Mouse (Mus musculus) embryonic facial prominence, embryonic 15.5 days (tissue): ENCODE data around the gene Slc1a5. TPM values are rescaled to one million over a fixed set of nuclear protein-coding genes. Genes with fewer than 3 reads are reported as not detected.

Experiments used
- ATAC-seq: fragments of 200-750 bp; cut with Nextera tagmentation; 2 replicates; pipeline ENCODE4 v1.8.0; 2017; ENCODE audit warnings: low read depth, moderate TSS enrichment; ENCODE audit not compliant: insufficient number of reproducible peaks, low FRiP score, low TSS enrichment
- H3K27ac ChIP-seq: fragments of 300-500 bp; sonication (generic); replicated peaks from 2 replicates; pipeline ENCODE4 v1.5.1; 2015; ENCODE audit warnings: mild to moderate bottlenecking, inconsistent platforms
- H3K27me3 ChIP-seq: fragments of 300-500 bp; sonication (generic); 2 replicates; pipeline ENCODE4 v1.6.1; 2015; ENCODE audit warnings: inconsistent platforms
- H3K36me3 ChIP-seq: fragments of 300-500 bp; sonication (generic); 2 replicates; pipeline ENCODE4 v1.6.1; 2015; ENCODE audit warnings: mild to moderate bottlenecking, inconsistent platforms
- H3K4me1 ChIP-seq: fragments of 300-500 bp; sonication (generic); 2 replicates; pipeline ENCODE4 v1.6.1; 2015; ENCODE audit warnings: inconsistent platforms
- H3K4me2 ChIP-seq: fragments of 300-500 bp; sonication (generic); replicated peaks from 2 replicates; pipeline ENCODE4 v1.6.1; 2015; ENCODE audit warnings: mild to moderate bottlenecking, inconsistent platforms
- H3K4me3 ChIP-seq: fragments of 300-500 bp; sonication (generic); replicated peaks from 2 replicates; pipeline ENCODE4 v1.5.1; 2015; ENCODE audit warnings: mild to moderate bottlenecking, inconsistent platforms
- H3K9ac ChIP-seq: fragments of 300-500 bp; sonication (generic); 2 replicates; pipeline ENCODE4 v1.6.1; 2015; ENCODE audit warnings: inconsistent platforms
- H3K9me3 ChIP-seq: fragments of 300-500 bp; sonication (generic); replicated peaks from 2 replicates; pipeline ENCODE4 v1.6.1; 2016; ENCODE audit warnings: inconsistent platforms
- WGBS: fragments of 180-500 bp; shearing (Covaris S2); methylation state at CpG from one replicate; pipeline ENCODE4 v1.1.7; 2015; 5-methylcytosine and 5-hydroxymethylcytosine counted together
- polyA plus RNA-seq: library from polyadenylated mRNA; unstranded; fragments of >200 nt; fragmentation: Nextera tagmentation; extraction: Ambion mirVana; gene quantifications from 2 replicates; pipeline ENCODE4 v1.2.1, GENCODE M21; 2015

Gene Slc1a5
- 34.5 and 35.5 TPM in 2 replicates for polyA plus RNA-seq

DNA sequence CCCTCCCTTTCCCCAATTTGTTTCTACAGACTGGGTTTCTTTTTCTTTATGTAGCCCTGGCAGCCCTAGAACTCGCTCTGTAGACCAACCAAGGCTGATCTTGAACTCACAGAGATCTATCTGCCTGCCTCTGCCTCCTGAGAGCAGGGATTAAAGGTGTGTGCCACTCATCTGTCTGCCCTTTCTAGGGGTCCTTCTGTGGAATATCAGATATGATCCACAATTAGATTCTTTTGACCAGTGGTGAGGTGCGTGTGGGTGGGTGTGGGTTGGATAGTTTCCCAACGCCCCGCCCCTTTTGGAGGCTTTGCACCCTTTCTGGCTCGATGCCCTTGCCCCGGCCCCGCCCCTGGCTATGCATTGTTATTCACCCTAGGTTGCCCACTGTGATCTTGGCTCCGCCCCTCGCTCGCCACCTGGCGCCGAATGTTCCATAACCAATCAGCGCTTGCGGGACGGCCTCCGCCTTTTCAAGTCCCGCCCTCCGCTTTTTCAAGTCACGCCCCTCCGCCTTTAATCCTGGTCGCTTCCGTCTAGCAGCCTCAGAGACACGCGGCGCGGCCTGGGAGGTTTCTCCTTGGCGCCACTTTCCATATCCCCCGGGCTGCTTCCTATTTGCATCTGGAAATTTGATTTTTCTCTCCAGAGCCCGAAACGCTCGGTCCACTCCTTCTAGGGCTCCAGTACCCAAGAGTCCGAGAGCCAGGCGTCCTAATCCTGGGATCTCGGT is at the start of gene Slc1a5:
TSS of gene Slc1a5 (plus strand) at position 516 of the 730 bp plus-strand sequence.
- peak within 1 kb of the TSS; percentile 99 for H3K4me2 ChIP-seq
- peak within 1 kb of the TSS; percentile 62 for H3K4me3 ChIP-seq
- no peaks in the 10 kb centered on the region for H3K36me3 ChIP-seq
- peak within 1 kb of the TSS; percentile 51 for H3K9ac ChIP-seq
- H3K4me1 ChIP-seq, result peaks cover 35% of the 10 kb centered on the region
- peak; percentile 81 for ATAC-seq
- WGBS, result 2% methylated on average over 34 of the region's 34 CpGs
- no peaks in the 10 kb centered on the region for H3K27me3 ChIP-seq
- peak within 1 kb of the TSS; percentile 53; the same call in 1 of the 2 replicates for H3K27ac ChIP-seq
- no peaks in the 10 kb centered on the region for H3K9me3 ChIP-seq

- Histone ChIP-seq H3K4me3 (no peak overlapping the region), H3K36me3 (no peaks in the 10 kb centered on the region), H3K9ac (no peak overlapping the region), H3K27me3 (no peaks in the 10 kb centered on the region), H3K27ac (no peak overlapping the region), H3K4me2 (no peak overlapping the region), H3K4me1 (peaks cover 11% of the 10 kb centered on the region), H3K9me3 (no peaks in the 10 kb centered on the region)
- no peak for ATAC-seq
- 70% methylated on average over 7 of the region's 7 CpGs for WGBS
Observed at GRCm38 (mm10) chr7:16731893-16732422, 49.2 kb upstream of the Slc1a5 start.

DNA sequence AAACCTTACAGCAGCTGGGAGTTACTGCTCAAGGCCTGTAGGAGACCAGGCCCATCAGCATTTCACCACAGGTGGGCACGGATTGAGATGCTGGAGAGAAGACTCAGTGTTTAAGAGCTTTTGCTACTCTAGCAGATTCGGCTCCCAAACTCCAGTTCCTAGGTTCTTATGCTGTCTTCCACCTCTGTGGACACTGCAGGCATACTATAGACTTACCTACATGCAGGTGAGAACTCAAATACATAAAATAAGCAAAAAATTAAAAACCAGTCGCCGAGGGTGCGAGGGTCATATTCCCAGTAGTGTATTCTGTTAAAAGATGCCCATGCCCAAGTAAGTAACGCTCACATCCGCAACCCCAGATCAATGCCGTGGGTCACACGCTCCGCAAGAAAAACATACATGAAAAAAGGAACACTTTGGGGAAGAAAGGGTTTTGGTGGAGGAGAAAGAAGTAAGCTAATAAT is 43.5 kb upstream of the Slc1a5 start:
- no peak for ATAC-seq

DNA sequence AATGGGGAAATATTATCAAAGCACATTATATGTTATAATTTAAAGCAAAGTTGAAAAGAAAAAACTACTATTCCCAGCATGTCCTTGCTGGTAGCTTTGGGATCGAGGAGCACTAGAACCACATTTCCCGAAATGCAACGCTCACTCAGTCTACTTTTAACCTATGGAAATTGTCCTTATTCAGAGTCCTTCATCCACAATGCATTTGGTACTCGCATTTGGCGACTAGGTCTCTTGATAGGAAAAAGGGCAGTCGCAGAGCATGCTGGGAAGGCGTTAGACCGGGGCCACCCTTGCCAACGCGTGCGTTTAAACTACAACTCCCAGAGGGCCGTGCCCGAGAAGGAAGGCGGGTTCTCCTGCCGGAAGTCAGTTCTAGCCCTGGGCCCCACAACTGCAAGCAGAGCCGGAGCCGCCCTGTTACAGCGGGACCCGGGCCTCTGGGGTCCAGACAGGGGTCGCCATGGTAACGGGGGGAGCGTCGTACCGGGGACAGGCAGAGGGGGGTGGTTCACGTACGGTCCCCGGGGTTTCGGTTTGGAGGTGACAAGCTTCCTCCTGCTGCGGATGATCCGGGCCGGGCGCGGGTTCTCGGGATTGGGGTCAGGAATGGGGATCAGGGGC is 43.0 kb upstream of the Slc1a5 start, which contains the start of gene Ap2s1:
TSS of gene Ap2s1 (plus strand) at position 338 of the 624 bp plus-strand sequence.
- H3K36me3 ChIP-seq, result peaks cover 8% of the 10 kb centered on the region
- peak within 1 kb of the TSS; percentile 63 for H3K27ac ChIP-seq
- H3K4me2 ChIP-seq, result peak within 1 kb of the TSS; percentile 87
- WGBS, result under 1% methylated on average over 34 of the region's 34 CpGs
- H3K4me1 ChIP-seq, result peaks cover 14% of the 10 kb centered on the region
- peak within 1 kb of the TSS; percentile 94 for H3K4me3 ChIP-seq
- H3K27me3 ChIP-seq, result no peaks in the 10 kb centered on the region
- H3K9ac ChIP-seq, result peak within 1 kb of the TSS; percentile 88
- ATAC-seq, result peak; percentile 95
- H3K9me3 ChIP-seq, result no peaks in the 10 kb centered on the region

More for the DNA sequence above, 43.5 kb upstream of the Slc1a5 start:
- Histone ChIP-seq H3K27me3 (no peaks in the 10 kb centered on the region), H3K9me3 (no peaks in the 10 kb centered on the region), H3K4me1 (peaks cover 14% of the 10 kb centered on the region), H3K9ac (no peak overlapping the region), H3K27ac (no peak overlapping the region), H3K4me2 (peak overlapping the region; percentile 87), H3K36me3 (peaks cover 3% of the 10 kb centered on the region; the same call in 1 of the 2 replicates), H3K4me3 (peak overlapping the region; percentile 94)
- WGBS, result 39% methylated on average over 10 of the region's 10 CpGs

DNA sequence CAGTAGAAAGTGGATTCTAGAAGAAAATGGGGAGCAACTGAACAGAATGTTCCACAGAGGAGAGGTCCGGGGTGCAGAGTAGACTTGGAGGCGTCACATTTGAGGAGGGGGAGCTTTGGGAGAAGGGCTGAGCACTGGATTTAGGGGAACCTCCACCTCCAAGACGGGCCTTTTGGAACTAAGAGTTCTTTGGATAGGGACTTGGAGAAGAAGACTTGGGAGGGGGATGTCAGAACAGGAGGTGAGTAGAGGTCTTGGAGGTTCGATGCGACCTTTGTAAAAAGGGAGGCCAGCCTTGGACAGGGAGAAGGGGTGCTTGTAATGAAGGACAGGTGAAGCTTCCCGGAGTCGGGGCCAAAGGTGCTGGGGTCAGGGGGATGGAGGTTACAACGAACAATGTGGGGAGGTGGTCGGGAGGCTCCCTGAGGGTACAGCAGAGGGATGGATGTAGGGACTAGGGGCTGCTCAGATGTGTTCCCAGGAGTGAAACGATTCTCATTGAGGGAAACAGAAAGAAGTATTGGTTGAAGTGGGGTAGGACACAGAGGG is 42.0 kb upstream of the Slc1a5 start:
- ATAC-seq, result no peak
- H3K27me3 ChIP-seq, result no peaks in the 10 kb centered on the region
- H3K4me1 ChIP-seq, result peaks cover 14% of the 10 kb centered on the region
- peak overlapping the region; percentile 94 for H3K4me3 ChIP-seq
- H3K9ac ChIP-seq, result peak overlapping the region; percentile 88
- 47% methylated on average over 10 of the region's 10 CpGs for WGBS
- H3K4me2 ChIP-seq, result peak overlapping the region; percentile 87
- H3K27ac ChIP-seq, result peak overlapping the region; percentile 63; the same call in 1 of the 2 replicates
- H3K9me3 ChIP-seq, result no peaks in the 10 kb centered on the region
- H3K36me3 ChIP-seq, result peaks cover 18% of the 10 kb centered on the region

DNA sequence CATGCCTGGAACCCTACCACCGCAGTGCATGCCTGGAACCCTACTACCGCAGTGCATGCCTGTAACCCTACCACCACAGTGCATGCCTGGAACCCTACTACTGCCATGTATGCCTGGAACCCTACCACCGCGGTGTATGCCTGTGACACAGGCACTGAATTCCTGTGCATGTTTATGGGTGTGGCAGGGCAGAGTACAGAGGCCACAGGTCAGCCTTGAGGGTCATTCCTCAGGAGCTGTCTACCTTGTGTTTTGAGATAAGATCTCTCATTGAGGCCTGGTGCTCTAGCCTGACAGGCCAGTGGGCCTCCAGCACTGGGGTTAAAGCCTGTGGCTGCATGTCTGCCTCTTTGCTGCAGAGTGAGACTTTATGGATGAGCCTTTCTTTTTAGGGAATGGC is 35.8 kb upstream of the Slc1a5 start:
- Histone ChIP-seq H3K4me1 (no peaks in the 10 kb centered on the region), H3K9ac (no peak overlapping the region), H3K27me3 (no peaks in the 10 kb centered on the region), H3K4me2 (no peak overlapping the region), H3K36me3 (peaks cover 65% of the 10 kb centered on the region), H3K27ac (no peak overlapping the region), H3K9me3 (no peaks in the 10 kb centered on the region), H3K4me3 (no peak overlapping the region)
- ATAC-seq, result no peak
- 89% methylated on average over 4 of the region's 4 CpGs for WGBS

DNA sequence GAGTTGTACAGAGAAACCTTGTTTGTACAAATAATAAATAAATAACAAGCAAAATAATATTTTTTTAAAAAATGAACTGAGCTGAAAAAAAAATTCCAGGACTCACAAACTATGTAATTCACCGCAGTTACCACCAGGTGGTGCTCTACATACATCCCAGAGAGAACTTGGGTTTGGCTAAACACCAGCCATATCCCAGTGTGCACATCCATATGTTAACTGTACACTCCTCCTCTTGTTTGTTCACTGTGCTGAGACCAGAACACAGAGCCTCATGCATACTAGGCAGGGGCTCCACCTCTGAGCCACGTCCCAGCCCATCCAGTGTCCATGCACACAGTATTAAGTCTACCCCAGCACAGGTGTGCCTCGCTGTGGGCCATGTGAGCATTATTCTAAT is 35.0 kb upstream of the Slc1a5 start:
- H3K9me3 ChIP-seq, result no peaks in the 10 kb centered on the region
- H3K9ac ChIP-seq, result no peak overlapping the region
- no peak overlapping the region for H3K4me3 ChIP-seq
- no peaks in the 10 kb centered on the region for H3K27me3 ChIP-seq
- 57% methylated on average over 3 of the region's 3 CpGs for WGBS
- no peaks in the 10 kb centered on the region for H3K4me1 ChIP-seq
- H3K4me2 ChIP-seq, result no peak overlapping the region
- no peak overlapping the region for H3K27ac ChIP-seq
- peaks cover 65% of the 10 kb centered on the region for H3K36me3 ChIP-seq
- ATAC-seq, result no peak

- Histone ChIP-seq H3K4me1 (no peaks in the 10 kb centered on the region), H3K4me2 (no peak overlapping the region), H3K9ac (no peak overlapping the region), H3K27me3 (no peaks in the 10 kb centered on the region), H3K36me3 (peaks cover 62% of the 10 kb centered on the region), H3K4me3 (no peak overlapping the region), H3K27ac (no peak overlapping the region), H3K9me3 (no peaks in the 10 kb centered on the region)
- WGBS, result 88% methylated on average over 6 of the region's 6 CpGs
- no peak for ATAC-seq
Observed at GRCm38 (mm10) chr7:16747656-16748055, 33.5 kb upstream of the Slc1a5 start.

DNA sequence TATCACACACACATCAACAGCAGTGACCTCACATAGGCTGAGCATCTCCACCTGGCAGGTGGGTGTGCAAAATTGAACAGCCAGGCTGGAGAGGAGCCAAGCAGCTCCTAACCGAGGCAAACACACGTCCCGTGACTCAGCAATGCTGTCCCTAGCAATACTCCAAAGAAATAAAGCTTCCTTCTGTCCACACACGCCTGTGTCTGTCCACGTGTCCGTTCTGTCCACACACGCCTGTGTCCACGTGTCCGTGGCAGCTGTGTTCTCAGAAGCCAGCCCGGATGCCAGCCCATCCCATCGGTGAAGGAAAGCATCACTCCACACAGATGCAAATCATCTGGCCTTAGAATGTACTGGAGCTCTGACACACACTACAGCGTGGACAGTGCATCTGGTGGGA is 29.1 kb upstream of the Slc1a5 start:
- Histone ChIP-seq H3K4me2 (no peak overlapping the region), H3K9me3 (no peaks in the 10 kb centered on the region), H3K36me3 (peaks cover 28% of the 10 kb centered on the region), H3K4me3 (no peak overlapping the region), H3K27me3 (no peaks in the 10 kb centered on the region), H3K4me1 (no peaks in the 10 kb centered on the region), H3K27ac (no peak overlapping the region), H3K9ac (no peak overlapping the region)
- ATAC-seq, result no peak
- 73% methylated on average over 12 of the region's 12 CpGs for WGBS

DNA sequence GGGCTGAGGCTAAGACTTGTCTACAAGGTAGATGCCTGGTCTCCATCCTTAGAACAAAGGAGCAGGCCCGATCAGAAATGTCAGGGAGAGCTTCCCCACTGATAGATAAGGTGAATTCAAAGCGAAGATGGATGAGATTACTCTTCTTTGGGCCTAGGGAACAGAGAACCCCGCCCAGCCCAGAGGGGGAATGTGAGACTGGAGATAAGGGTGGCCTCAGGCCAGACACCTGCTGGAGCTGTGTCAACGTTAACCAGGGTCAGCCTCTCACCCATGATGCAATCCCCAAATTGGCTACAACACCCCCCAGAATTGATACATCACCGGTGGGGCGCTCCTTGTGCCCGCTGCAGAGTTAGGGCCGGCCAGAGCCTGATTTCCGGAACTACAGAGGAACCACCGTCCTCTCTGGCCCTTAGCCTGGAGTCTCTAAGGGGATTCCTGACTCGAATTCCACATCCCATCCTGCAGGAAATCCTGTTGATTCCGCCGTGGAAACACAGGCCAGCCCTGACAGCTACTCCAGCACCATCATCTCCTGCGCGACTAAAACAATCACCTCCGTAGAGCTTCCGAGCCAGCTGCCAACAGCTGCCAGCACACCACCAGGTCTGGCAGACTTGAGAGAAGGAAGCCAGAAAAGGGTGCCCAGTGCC is 25.6 kb upstream of the Slc1a5 start:
- Histone ChIP-seq H3K4me1 (0 out of 2 replicates have a peak, but pooled peaks cover 4% of the 10 kb centered on the region), H3K9me3 (no peaks in the 10 kb centered on the region), H3K36me3 (no peaks in the 10 kb centered on the region), H3K9ac (no peak overlapping the region), H3K27me3 (no peaks in the 10 kb centered on the region), H3K4me3 (no peak overlapping the region), H3K27ac (no peak overlapping the region), H3K4me2 (no peak overlapping the region)
- WGBS, result 55% methylated on average over 17 of the region's 17 CpGs
- ATAC-seq, result no peak
